Mouse (Mus musculus): ENCODE measurements around the gene Setd6.

Setd6 gene

DNA sequence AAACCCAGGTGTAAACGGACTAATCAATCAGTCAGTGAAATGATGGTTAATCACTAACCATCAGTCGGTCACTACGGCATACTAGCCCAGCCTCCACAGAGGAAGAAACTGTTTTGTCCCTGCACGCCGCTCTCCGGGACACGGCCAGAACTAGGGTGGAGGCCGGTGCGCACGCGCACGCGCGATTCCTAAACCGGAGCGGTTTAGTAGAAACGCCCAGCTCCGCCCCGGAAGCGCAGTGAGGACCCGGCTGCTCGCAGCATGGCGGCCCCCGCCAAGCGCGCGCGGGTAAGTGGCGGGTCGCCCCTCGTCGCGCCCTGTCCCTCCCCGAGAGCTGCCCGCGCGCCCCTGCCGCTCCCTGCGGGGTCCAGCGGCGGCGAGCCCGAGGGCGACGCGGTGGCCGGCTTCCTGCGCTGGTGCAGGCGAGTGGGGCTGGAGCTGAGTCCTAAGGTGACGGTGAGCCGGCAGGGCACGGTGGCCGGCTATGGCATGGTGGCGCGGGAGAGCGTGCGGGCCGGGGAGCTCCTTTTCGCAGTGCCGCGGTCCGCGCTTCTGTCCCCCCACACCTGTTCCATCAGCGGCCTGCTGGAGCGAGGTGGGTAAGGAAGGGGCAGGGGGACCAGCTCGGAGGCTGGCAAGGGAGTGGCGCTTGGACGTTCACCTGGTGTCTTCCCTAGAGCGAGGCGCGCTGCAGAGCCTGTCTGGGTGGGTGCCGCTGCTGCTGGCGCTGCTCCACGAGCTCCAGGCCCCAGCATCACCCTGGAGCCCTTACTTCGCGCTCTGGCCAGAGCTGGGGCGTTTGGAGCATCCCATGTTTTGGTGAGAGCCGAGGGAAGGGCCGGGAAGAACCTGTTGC lies at the start of gene Setd6:
Gene Setd6 (plus strand): TSS at position 206 of the 856 bp plus-strand sequence.
- DNase-seq (ENCODE audit: low spot score): peak; percentile 53

DNA sequence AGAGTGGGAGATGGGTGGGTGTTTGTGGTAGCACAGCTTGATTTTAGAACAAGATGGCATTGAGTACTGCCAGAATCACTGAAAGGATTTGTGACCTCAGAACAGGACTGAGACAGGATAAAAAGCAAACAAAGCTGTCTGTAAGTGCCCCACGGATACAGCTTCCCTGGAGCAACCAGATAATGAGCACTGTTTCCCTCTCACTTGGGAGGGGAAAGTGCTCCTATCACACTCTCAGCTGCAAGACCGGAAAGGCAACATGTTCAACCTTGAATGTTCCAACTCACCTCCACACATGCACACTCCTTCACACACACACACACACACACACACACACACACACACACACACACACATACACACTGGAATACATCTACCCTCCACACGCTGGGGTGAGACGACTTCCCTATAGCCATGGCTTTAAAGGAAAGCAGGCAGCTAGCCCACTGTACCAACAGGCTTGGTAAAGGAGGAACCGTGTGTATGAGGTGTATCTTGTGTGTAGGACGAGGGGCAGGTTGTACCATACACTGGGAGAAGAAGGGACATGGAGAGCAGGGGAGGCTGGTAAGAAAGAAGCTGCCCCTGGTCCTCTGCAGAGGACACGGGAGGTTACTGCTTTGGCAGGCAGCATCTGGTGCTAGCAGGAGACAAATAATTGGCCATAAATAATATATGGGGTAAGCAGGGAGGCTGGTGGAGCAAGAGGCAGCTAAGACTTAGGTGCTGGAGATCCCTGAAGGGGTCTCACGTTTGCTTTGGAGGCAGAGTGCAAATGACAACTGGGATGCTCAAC lies 47.3 kb upstream of the Setd6 start:
- no peak for DNase-seq (ENCODE audit: low spot score)

- no peak for DNase-seq (ENCODE audit: low spot score)
Observed at GRCm38 (mm10) chr8:95669967-95670366, 45.7 kb upstream of the Setd6 start.

DNA sequence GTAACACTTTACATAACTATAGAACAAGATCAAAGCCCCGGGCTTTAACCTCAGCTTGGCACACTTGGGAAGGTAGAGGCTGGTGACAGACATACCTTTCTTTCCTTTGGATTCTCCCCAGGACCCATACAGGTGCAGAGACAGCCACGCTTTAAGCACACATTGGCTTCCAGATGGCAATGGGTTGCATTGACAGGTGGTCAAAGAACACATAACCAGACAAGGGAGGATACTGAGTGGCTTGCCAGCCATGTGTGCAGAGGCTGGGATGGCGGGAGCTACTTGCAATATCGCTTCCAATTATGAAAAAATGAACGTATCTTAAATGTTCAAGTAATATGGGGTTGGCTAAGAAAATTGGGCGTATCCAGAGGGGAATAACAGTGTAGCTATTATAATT lies 43.8 kb upstream of the Setd6 start:
- no peak for DNase-seq (ENCODE audit: low spot score)

DNA sequence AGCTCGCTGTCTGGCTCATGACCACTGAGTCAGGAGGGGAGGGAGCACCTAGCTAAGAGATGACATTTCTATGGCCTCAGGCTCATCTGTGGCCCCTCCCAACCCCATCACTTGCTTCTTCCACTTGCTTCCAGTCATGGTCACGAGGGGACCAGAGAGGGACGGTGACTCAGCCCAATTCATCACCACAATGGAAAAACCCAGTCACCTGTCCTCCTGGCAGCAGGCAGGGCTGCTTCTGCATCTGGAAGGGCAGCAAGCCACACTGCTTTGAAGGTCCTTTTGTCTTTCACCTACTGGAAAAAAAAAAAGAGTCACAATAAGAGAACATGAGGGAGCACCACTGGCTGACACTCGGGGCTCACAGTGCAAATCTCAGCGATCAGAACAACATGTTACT lies 42.9 kb upstream of the Setd6 start:
- DNase-seq (ENCODE audit: low spot score): no peak

DNA sequence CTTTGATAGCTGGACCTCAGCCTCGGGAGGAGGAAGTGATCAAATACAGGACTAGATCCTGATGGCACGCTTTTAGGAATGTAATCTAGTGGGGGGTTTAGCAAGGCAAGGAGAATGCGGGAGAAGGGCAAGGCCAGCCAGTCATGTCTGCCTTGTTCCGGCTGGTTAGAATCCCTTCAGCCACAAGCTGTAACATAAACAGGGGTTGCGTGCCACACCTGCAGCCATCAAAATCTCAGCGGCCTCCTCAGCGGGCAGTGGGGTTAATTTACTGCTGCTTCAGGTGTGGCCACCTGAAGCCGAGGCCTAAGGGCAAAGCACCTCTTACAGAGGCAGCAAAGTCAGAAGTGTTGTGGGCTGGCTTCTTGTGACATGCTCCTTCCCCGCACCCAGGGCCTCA lies 39.0 kb upstream of the Setd6 start, which contains the start of gene Ndrg4:
Gene Ndrg4 (plus strand): TSS at position 350 of the 400 bp plus-strand sequence.
- no peak for DNase-seq (ENCODE audit: low spot score)

DNA sequence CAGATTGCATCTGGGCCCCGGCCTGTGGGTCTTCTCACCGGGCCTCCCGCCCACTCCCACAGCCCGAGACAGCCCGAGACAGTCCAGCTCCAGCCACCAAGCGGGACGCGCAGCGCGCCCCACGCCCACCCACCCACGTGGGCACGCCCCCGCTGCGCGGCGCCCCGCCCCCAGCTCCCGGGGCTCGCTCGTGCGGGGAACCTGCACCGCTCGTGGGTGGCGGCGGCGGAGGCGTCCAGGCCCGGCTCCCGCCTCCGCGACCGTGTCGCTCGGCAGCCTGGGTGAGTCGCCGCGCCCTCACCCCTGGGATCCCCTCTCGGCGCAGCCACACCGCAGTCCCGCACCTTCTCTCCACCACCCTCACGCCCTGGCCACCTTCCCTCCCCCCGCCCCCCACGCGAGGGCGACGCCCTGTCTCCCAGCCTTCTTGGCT lies 38.1 kb upstream of the Setd6 start:
- DNase-seq (ENCODE audit: low spot score): no peak

- no peak for DNase-seq (ENCODE audit: low spot score)
Observed at GRCm38 (mm10) chr8:95678024-95678611, 37.6 kb upstream of the Setd6 start.

GRCm38 (mm10) chr8:95688073-95688672 lies 27.5 kb upstream of the Setd6 start:
- no peak for DNase-seq (ENCODE audit: low spot score)

DNA sequence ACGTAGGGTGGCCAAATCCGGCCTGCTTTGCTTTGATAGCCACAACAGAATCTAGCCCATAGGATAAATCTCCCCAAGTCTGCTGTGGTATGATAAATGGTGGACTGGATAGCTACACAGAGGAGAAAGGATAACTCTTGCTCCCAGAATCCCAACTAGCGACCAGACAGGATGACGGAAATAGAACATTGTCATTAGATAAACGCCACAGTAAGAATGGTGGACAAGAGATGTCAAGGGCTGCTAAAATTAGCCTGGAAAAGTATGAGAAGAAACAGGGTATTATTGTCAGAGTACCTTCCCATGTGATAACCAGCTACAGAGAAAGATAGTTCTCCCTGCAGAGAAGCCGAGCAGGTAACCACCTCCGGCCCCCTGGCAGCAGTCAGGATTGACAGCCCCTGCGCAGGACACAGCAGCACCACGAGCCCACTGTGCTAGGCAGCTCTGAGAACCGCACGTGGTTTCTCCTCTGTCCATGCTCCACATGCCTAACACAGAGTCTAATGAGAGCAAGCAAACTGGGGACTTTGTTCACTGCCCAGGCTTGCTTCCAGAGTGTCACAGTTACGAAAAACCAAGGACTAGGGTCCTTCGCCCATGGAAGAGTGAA lies 24.6 kb upstream of the Setd6 start:
- DNase-seq (ENCODE audit: low spot score): no peak

DNA sequence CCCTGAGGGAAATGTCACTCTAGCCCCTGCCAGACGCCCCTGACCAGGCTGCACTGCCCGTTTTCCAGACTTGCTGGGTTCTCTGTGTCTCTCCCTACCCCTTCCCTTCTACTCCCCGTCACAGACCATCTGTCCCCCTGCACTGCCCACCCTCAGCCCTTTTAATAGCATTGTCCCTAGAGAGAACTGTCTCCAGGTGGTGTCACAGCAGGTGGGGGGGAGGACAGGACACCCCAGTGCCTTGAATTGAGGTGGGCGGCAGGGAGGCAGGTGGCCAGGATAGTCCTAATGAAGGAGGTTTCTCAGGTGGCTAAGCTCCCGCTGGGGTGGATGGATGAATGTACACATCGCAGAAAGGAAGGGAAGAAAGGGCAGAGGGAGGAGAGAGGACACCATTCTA lies 21.1 kb upstream of the Setd6 start:
- DNase-seq (ENCODE audit: low spot score): no peak

DNA sequence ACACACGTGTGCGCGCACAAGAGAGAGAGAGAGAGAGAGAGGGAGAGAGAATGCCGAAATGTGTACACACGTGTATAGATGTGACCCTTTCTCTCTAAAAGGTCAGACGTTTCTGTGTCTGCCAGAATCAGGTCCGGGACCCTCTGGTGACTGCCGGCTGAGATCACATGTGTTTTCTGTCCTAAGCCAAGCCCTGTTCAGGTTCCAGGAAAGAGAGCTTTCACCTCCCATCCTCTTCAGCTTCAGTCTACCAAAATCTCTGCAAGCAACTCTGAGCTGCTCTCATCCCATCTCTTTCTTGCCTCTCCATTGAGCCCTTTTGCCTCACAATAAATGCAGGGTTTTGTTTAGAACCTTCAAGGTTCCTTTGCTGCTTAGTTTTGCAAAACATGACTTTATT lies 19.0 kb upstream of the Setd6 start:
- no peak for DNase-seq (ENCODE audit: low spot score)

GRCm38 (mm10) chr8:95697128-95697527 lies 18.6 kb upstream of the Setd6 start:
- DNase-seq (ENCODE audit: low spot score): peak; percentile 61

- DNase-seq (ENCODE audit: low spot score): no peak
Observed at GRCm38 (mm10) chr8:95698179-95698578, 17.5 kb upstream of the Setd6 start.

DNA sequence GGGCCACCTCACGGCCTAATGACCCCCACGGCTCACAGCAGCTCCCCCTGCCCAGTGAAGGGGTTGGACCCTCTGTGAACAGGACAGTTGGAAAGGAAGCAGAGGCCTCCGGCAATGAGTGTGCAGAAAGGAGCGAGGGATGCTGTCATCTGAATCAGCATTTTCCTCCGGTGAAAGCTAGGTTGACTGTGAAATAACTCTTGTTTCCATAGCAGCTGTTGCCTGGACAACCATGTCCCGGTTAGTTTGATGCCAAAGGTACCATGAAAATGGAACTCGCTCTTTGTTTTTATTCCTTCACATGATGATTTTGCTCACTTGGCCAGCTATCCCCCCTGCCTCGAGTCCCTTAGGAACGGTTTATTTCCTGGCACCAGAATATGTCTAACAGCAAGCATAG lies 15.4 kb upstream of the Setd6 start:
- DNase-seq (ENCODE audit: low spot score): no peak

GRCm38 (mm10) chr8:95701809-95702208 lies 13.9 kb upstream of the Setd6 start:
- no peak for DNase-seq (ENCODE audit: low spot score)

DNA sequence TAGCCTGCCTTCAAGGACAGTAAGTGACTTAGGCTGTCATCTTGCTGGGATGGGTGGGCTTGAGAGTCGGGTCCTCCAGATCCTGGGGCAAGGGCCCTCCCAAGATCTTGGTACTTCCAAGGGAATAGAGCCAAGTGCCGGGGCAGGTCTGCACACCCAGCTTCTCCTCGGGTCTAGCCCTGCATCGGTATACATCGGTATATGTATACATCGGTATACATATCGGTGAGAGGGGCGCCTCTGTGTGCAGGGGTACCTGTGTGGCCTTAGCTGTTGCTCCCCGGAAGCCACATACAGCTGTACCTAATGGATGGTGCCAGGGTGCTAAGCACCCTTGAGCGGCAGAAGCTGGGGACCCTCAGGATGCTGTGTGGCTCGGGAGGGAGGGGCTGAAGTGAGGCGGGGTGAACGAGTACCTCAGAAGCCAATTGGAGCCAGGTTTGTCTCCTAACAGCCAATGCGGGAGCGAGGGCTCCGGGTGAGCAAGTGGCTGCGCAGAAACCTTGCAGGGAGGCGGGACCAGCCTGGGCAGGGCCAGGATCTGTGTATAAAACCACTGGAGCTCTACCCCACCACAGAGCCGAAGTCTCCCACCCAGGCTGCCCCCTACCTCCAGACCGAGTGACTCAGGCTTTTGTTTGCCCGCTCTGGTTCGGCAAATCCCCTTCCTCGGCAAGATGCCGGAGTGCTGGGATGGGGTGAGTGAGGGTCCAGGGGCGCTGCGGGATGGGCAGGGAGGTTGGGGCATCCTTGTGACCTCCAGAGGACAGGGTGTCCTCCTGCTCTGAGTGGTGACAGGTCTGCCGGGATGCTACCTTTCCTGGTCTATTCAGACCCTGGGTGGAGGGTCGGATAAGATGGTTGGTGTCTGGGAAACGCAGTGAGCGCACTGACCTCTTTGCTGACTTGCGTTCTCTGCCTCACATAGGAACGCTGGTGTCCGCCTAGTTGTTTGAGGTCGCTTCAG lies 12.9 kb upstream of the Setd6 start:
- DNase-seq (ENCODE audit: low spot score): peak; percentile 34

- DNase-seq (ENCODE audit: low spot score): no peak
Observed at GRCm38 (mm10) chr8:95703461-95704260, 12.0 kb upstream of the Setd6 start.

- DNase-seq (ENCODE audit: low spot score): no peak
Observed at GRCm38 (mm10) chr8:95704538-95704937, 11.1 kb upstream of the Setd6 start.

DNA sequence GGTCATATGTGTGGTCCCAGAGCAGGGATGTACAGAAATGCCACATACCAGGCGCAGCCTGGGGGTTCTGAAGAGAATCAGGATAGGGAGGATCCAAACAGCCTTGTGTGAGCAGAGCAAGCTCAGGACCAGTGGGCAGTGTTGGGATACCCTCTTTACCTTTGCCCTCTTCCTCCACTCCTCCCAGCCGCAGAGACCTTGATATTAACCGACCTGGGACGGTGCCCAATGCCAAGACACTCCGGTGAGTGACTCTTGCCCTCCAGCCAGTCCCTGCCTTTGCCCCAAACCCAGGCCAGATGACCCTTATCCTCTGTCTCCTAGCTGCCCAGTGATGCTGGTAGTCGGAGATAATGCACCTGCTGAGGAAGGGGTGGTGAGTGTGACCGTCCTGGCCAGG lies 6.1 kb upstream of the Setd6 start:
- peak; percentile 7 for DNase-seq (ENCODE audit: low spot score)

All from urinary bladder, postnatal 10 days (tissue).